Mouse (Mus musculus) intestine, postnatal 0 days (tissue): ENCODE data around the gene Dtnb. TPM values are rescaled to one million over a fixed set of nuclear protein-coding genes. Genes with fewer than 3 reads are reported as not detected.

Experiments
- ATAC-seq: fragments of 200-750 bp; cut with Nextera tagmentation; 2 replicates; pipeline ENCODE4 v1.8.0; 2017; ENCODE audit warnings: mild to moderate bottlenecking, moderate TSS enrichment, moderate library complexity
- H3K27ac ChIP-seq: fragments of 300-500 bp; sonication (generic); 2 replicates; pipeline ENCODE4 v1.5.1; 2014; ENCODE audit warnings: mild to moderate bottlenecking, low read depth, low read length, moderate library complexity
- H3K27me3 ChIP-seq: fragments of 300-500 bp; sonication (generic); replicated peaks from 2 replicates; pipeline ENCODE4 v1.6.1; 2014; ENCODE audit warnings: low read length, mixed read lengths; ENCODE audit not compliant: control insufficient read depth, insufficient read depth
- H3K36me3 ChIP-seq: fragments of 300-500 bp; sonication (generic); 2 replicates; pipeline ENCODE4 v1.6.1; 2014; ENCODE audit warnings: mild to moderate bottlenecking, moderate library complexity; ENCODE audit not compliant: control insufficient read depth, insufficient read depth
- H3K4me1 ChIP-seq: fragments of 300-500 bp; sonication (generic); replicated peaks from 2 replicates; pipeline ENCODE4 v1.6.1; 2014; ENCODE audit warnings: antibody characterized with exemption, low read length, mixed read lengths; ENCODE audit not compliant: control insufficient read depth, insufficient read depth
- H3K4me2 ChIP-seq: fragments of 300-500 bp; sonication (generic); replicated peaks from 2 replicates; pipeline ENCODE4 v1.6.1; 2014; ENCODE audit warnings: low read depth, mild to moderate bottlenecking, moderate library complexity
- H3K4me3 ChIP-seq: fragments of 300-500 bp; sonication (generic); 2 replicates; pipeline ENCODE4 v1.5.1; 2014; ENCODE audit warnings: low read depth, low read length
- H3K9ac ChIP-seq: fragments of 300-500 bp; sonication (generic); 2 replicates; pipeline ENCODE4 v1.6.1; 2014; ENCODE audit warnings: mild to moderate bottlenecking, low read depth, low read length
- H3K9me3 ChIP-seq: fragments of 300-500 bp; sonication (generic); 2 replicates; pipeline ENCODE4 v1.6.1; 2016; ENCODE audit warnings: mixed run types; ENCODE audit not compliant: control insufficient read depth
- CTCF ChIP-seq: sonication (generic); IDR thresholded peaks from 2 replicates; pipeline ENCODE4 v1.5.1; 2016; ENCODE audit warnings: low read depth, mild to moderate bottlenecking, control low read depth, antibody characterized with exemption, moderate library complexity
- WGBS: fragments of 180-500 bp; shearing (Covaris S2); extraction: QIAGEN DNeasy Blood & Tissue Kit; methylation state at CpG from one replicate; pipeline ENCODE4 v1.1.7; 2014; 5-methylcytosine and 5-hydroxymethylcytosine counted together
- microRNA-seq: library from miRNA; unstranded; fragments of <30 nt; microRNA quantifications from one replicate; pipeline ENCODE4, GENCODE M21; 2016
- polyA plus RNA-seq: library from polyadenylated mRNA; unstranded; fragments of >200 nt; fragmentation: Nextera tagmentation; extraction: Ambion mirVana; gene quantifications from 2 replicates; pipeline ENCODE4 v1.2.1, GENCODE M21; 2015

The Dtnb gene
- polyA plus RNA-seq, 1 experiment from 2014 or later = 9.8 TPM

DNA sequence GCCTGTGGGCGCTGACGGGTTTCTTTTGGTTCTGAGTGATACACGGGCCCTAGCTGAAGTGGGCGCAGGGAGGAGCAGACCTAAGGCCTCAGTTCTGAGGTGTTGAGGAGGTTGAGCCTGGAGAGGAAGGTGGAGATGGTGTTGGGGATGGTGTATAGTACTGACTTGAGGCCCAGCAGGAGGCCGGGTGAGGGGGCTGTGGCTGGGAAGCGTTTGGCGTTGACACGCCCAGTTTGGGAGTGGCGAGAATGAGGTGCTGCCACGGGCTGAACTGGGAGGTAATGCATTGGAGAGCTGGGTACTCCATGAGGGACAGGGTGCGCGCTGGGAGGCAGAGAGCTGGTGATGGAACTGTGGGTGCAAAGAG is 253.5 kb downstream of the Dtnb start:
- TF ChIP-seq CTCF = peak; percentile 26; the same call in 1 of the 2 replicates
- peak overlapping the region; percentile 49 for H3K4me2 ChIP-seq
- 31% methylated on average over 12 of the region's 12 CpGs for WGBS
- peaks cover 11% of the 10 kb centered on the region for H3K4me1 ChIP-seq
- no peaks in the 10 kb centered on the region for H3K27me3 ChIP-seq
- ATAC-seq = peak; percentile 72
- H3K4me3 ChIP-seq = no peak overlapping the region
- no peak overlapping the region; the same call in 1 of the 2 replicates for H3K27ac ChIP-seq
- H3K36me3 ChIP-seq = no peaks in the 10 kb centered on the region
- H3K9me3 ChIP-seq = no peaks in the 10 kb centered on the region
- no peak overlapping the region for H3K9ac ChIP-seq

- no peaks in the 10 kb centered on the region for H3K27me3 ChIP-seq
- H3K4me2 ChIP-seq = no peak overlapping the region
- H3K27ac ChIP-seq = no peak overlapping the region
- no peak overlapping the region for H3K9ac ChIP-seq
- WGBS = 73% methylated on average over 5 of the region's 5 CpGs
- no peaks in the 10 kb centered on the region for H3K36me3 ChIP-seq
- H3K9me3 ChIP-seq = no peaks in the 10 kb centered on the region
- H3K4me1 ChIP-seq = peaks cover 11% of the 10 kb centered on the region
- no peak overlapping the region for H3K4me3 ChIP-seq
- TF ChIP-seq CTCF = no peak
- ATAC-seq = no peak
Observed at GRCm38 (mm10) chr12:3827771-3828170, 255.6 kb downstream of the Dtnb start.

Small RNA genes lying within 50 kb of the gene (microRNA-seq; reads per million reads assigned to microRNA genes)
- gene Gm26050 = not detected

Other genes with a start within 250 kb of the Dtnb start
- 2.3 and 2.4 TPM in 2 replicates for gene Kif3c, start 207.2 kb upstream of the Dtnb start, polyA plus RNA-seq
- 8.3 and 10.3 TPM in 2 replicates for gene Asxl2, start 145.5 kb upstream of the Dtnb start, polyA plus RNA-seq
- gene Dnmt3a, start 233.6 kb downstream of the Dtnb start, polyA plus RNA-seq = 33.9 and 42.2 TPM in 2 replicates